Mouse (Mus musculus) B cell, adult 67 days (primary cell): ENCODE results near the gene Txn2. TPM values are rescaled to one million over a fixed set of nuclear protein-coding genes. Genes with fewer than 3 reads are reported as not detected.

ENCODE experiments used
- total RNA-seq, 2 experiments: library from RNA; stranded (reverse); gene quantifications; 4 replicates each; pipeline ENCODE4 v1.2.4; 2023

Txn2 gene
- total RNA-seq: 10 to 100 TPM; 90.1 to 92.3 TPM

DNA sequence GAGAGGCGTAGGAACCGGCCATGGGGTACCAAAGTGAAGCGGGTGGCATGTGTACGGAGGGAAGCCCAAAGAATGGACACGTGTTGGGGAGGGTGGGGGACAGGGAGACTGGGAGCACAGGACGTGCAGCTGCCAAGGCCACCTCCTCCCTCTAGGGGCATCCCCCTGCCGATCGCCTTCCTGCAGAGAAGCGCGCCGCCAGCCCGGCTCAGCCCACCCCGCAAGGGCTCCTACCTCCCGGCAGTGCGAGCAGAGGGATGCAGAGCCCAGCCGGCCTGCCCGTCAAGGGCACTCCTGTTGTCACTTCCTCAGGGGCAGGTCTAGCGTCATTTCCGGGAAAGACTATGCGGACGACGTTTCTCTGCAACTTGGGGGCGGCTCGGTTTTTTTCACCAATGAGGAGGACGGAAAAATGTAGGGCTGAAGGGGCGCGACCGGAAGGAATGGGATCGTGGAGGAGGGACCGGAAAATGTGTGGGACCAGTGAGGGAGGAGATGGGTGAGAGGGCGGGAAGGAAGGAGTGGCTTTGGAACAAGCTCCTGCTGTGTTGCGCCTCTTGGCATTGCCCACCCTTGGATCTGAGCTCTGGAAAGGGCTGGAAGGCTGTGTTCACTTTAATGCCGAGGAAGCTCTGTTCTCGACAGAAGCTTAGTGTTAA, at the start of gene Txn2:
TSS of gene Txn2 (minus strand) at position 334 of the 659 bp plus-strand sequence.

DNA sequence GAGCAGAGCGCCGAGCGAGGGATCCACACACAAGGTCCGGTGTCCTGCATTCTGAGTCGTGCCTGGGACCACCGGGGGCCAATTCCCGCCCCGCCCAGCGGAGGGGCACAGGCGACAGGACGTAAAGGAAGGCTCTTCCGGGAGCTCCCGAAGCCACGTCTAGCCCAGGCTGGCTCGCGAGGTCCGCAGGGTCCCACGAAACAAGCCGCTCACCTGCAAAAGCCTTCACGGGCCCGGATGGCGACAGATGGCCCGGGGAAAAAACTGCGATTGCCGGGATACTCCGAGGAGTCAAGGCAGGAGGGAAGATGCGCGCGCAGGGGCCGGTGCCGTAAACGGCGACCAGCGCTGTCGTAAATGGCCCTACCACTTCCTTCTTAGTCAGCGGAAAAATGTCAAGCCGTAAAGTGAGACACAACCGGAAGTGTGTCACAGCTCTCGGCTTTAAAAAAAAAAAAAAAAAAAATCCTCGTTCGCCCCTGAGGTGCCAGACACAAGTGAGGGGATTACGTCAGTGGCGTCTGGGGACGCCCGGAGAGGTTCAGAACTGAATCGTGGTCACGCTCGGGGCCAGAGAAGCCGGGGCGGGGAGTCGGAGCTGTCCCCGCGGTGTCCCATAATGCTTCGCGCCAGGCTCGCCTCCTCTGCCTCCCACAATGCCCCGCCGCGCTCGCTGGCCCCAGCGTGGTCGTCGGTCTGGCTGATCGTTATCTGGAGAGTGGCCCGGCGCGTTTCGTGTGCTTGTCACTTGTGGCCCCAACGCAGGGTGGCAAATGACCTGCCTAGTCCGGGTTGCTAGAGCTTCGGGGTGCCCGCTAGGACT, 41.9 kb upstream of the Txn2 start, which contains the start of gene Eif3d:
TSS of gene Eif3d (minus strand) at position 344 of the 823 bp plus-strand sequence.

DNA sequence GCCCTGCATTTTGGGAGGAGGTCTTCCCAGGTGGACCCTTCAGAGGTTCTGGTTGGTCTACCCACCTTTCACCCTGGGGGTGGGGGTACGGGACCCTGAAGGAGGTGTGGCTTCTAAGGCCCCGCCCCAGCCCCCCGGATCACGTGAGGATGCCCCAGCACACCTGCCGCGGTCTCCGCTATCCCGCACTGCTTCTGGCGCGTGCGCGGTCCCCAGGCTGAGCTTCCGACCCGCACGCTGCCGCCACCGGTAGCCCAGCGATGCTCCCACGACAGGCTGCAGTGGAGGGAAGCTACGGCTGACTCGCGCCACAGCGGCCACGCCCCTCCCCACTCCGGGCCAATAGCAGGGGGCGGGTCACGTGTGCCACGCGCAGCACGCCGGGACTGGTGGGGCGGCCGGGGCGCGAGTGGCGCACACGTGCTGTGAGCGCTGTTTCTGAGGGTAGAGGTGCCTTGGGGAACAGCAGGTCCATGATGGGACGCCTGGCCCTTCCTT, 27.6 kb upstream of the Txn2 start, which contains the start of gene Foxred2:
TSS of gene Foxred2 (minus strand) at position 319 of the 498 bp plus-strand sequence.

Other genes with a start within 250 kb of the Txn2 start
- gene Apol7e, start 230.1 kb downstream of the Txn2 start, total RNA-seq: under 1 TPM in 1 of 2 experiments, not detected in 1; 0.41 TPM
- not detected for gene Apol9b, start 200.0 kb downstream of the Txn2 start, total RNA-seq
- gene Apol8, start 172.0 kb downstream of the Txn2 start, total RNA-seq: 10 to 100 TPM; 10.8 to 14.3 TPM
- 100 to 1,000 TPM; 792 to 824 TPM for gene Myh9, start 86.8 kb downstream of the Txn2 start, total RNA-seq
- gene Foxred2, start 27.7 kb upstream of the Txn2 start, total RNA-seq: 10 to 100 TPM in 1 of 2 experiments, 1 to 10 TPM in 1; 9.3 to 10.2 TPM
- gene Eif3d, start 41.8 kb upstream of the Txn2 start, total RNA-seq: 100 to 1,000 TPM; 152 to 186 TPM
- not detected for gene Cacng2, start 191.0 kb upstream of the Txn2 start, total RNA-seq
- gene Ift27, start 245.1 kb upstream of the Txn2 start, total RNA-seq: 10 to 100 TPM; 34.9 to 43.3 TPM